Mouse (Mus musculus): ENCODE measurements at regions not wholly inside any gene's neighbourhood (a gene's known extent, or its start where the extent isn't known, plus 50 kb on each side); places are given as distances from the start of the nearest gene placed in this dataset.

DNA sequence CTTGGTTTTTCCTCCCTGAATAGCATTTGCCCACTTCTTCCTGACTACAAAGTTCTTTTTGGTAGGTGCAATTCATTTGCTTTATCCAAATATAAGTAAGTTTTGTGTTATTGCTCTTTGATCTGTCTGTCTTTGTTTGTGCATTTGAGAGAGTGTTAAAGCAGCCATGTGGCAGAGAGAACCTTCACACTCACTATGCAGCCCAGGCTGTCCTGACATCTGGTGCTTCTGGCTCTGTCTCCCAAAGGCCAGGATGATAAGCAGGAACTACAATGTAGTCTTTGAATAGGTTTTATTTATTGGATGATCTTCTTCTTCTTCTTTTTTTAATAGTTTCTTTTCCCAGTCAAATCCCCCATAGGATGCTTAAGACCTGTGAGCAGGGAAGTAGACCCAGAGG lies 726.7 kb downstream of the Gm10283 start:
- ATAC-seq (ENCODE audit: insufficient read depth), result no peak
- no peak overlapping the region for H3K9ac ChIP-seq
- H3K4me2 ChIP-seq, result no peak overlapping the region
- H3K4me3 ChIP-seq (replicated peaks), result no peak overlapping the region
- no peaks in the 10 kb centered on the region for H3K36me3 ChIP-seq (replicated peaks)
- no peaks in the 10 kb centered on the region for H3K27me3 ChIP-seq
- no peaks in the 10 kb centered on the region for H3K4me1 ChIP-seq (replicated peaks)
- no peaks in the 10 kb centered on the region for H3K9me3 ChIP-seq (replicated peaks)
- H3K27ac ChIP-seq (replicated peaks), result no peak overlapping the region

GRCm38 (mm10) chr8:59768146-59768545 lies 734.9 kb downstream of the Gm10283 start:
- H3K27ac ChIP-seq (replicated peaks), result no peak overlapping the region
- H3K4me3 ChIP-seq (replicated peaks), result no peak overlapping the region
- peak; percentile 37; the same call in 1 of the 2 replicates for ATAC-seq (ENCODE audit: insufficient read depth)
- 52% methylated on average over 3 of the region's 3 CpGs for WGBS (ENCODE audit: insufficient replicate concordance)
- H3K27me3 ChIP-seq, result no peaks in the 10 kb centered on the region
- no peaks in the 10 kb centered on the region for H3K4me1 ChIP-seq (replicated peaks)
- no peak overlapping the region for H3K4me2 ChIP-seq
- H3K9ac ChIP-seq, result no peak overlapping the region
- H3K9me3 ChIP-seq (replicated peaks), result no peaks in the 10 kb centered on the region
- no peaks in the 10 kb centered on the region for H3K36me3 ChIP-seq (replicated peaks)
